Mouse (Mus musculus): ENCODE results near the gene Sptbn1. TPM values are rescaled to one million over a fixed set of nuclear protein-coding genes. Genes with fewer than 3 reads are reported as not detected.

Sptbn1 gene
- 100 to 1,000 TPM; 564 to 576 TPM for total RNA-seq (2021)
- long read RNA-seq, experiment 1, full-length matches to known transcripts = 37 of 145 reads
- long read RNA-seq, experiment 1, partial matches to known transcripts = 98 of 145 reads
- long read RNA-seq, experiment 1, other reads (novel, unspliced or antisense) = 10 of 145 reads
- long read RNA-seq, experiment 2, full-length matches to known transcripts = 72 of 239 reads
- long read RNA-seq, experiment 2, partial matches to known transcripts = 131 of 239 reads
- long read RNA-seq, experiment 2, other reads (novel, unspliced or antisense) = 36 of 239 reads

- TF ChIP-seq CTCF (conservative IDR thresholded peaks at IDR 0.05) = 0 out of 2 replicates have a peak, but pooled peaks have one; percentile 7
- DNase-seq (ENCODE audit: low spot score in 2 of 2) = peak; percentile 87
- peak within 1 kb of the TSS; percentile 99 for H3K27ac ChIP-seq
- peak within 1 kb of the TSS; percentile 94 for H3K4me3 ChIP-seq
Measured at GRCm38 (mm10) chr11:30267892-30268647, at the start of gene Sptbn1. Sptbn1 (minus strand) TSS chr11:30268175.

DNA sequence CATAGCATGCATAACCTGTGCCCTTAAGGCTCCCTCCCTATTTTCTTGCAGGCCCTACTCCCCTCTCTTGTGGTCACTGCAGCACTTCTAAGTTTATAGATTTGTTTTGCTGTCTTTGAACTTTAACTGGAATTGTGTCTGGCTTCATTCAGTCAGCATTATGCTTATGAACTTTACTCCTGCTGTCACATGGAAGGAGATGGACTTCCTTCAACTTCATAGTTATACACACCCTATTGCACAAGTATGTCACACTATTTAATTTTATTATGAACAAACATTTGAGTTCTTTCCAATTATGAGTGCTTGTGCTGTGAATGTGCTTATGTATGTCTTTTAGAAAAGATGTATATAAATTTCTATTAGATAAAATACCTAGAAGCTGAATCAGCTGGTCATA, 26.3 kb upstream of the Sptbn1 start:
- Histone ChIP-seq H3K4me3 (no peak overlapping the region), H3K27ac (no peak overlapping the region)
- no peak for TF ChIP-seq CTCF (conservative IDR thresholded peaks at IDR 0.05)
- no peak for DNase-seq (ENCODE audit: low spot score in 2 of 2)

GRCm38 (mm10) chr11:30292221-30293160, 24.5 kb upstream of the Sptbn1 start:
- no peak for DNase-seq (ENCODE audit: low spot score in 2 of 2)
- H3K4me3 ChIP-seq = no peak overlapping the region
- no peak for TF ChIP-seq CTCF (conservative IDR thresholded peaks at IDR 0.05)
- peak overlapping the region; percentile 72 for H3K27ac ChIP-seq

- no peak for DNase-seq (ENCODE audit: low spot score in 2 of 2)
- Histone ChIP-seq H3K27ac (peak overlapping the region; percentile 72), H3K4me3 (no peak overlapping the region)
- no peak for TF ChIP-seq CTCF (conservative IDR thresholded peaks at IDR 0.05)
Measured at GRCm38 (mm10) chr11:30291155-30291554, 23.2 kb upstream of the Sptbn1 start.

DNA sequence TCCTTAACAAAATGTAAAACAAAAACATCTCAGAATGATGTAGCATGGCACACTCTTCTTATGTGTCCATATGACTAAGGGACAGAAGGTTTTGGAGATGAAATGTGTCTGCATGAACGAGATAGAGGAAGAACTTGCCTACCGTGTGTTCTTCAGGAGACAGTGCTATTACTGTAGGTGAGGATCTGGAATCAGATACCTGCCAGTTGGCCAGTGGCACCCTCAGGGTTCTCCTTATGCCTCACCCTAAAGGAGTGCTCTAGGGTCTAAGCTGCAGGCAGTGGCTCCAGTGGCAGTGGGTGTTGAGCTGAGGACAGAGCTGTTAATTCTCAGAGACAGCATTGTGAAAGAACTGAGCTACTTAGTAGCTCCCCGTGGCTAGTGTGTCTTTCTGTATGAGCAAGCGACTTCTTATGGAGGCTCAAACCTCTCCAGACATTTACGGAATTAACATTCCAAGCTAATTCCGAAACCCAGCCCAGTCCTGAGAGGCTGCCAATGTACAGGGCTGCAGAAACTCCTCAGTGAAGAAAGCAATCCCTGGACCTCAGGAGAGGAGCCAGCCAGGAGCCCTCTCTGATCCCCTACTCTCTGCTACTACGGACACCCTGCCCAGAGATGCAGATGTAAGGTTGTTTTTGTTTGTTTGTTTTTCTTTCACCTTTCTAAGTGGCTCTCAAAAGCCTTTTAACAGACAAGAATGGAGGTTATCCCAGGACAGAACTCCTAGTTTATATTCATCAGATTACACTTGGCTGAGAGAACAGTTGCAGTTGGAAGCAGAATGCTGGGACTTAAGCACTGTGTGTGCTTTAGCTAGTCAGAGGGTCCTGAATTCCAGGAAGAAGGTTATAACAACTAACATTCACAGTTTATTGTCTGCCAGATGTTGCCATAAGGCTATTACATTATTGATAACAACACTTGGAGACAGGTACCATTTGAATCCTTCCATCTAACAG, 21.8 kb upstream of the Sptbn1 start:
- Histone ChIP-seq H3K27ac (peak overlapping the region; percentile 72), H3K4me3 (no peak overlapping the region; the same call in 1 of the 2 replicates)
- no peak for TF ChIP-seq CTCF (conservative IDR thresholded peaks at IDR 0.05)
- no peak for DNase-seq (ENCODE audit: low spot score in 2 of 2)

- Histone ChIP-seq H3K27ac (0 out of 2 replicates have a peak overlapping the region, but pooled peaks have one; percentile 9), H3K4me3 (no peak overlapping the region)
- no peak for DNase-seq (ENCODE audit: low spot score in 2 of 2)
- TF ChIP-seq CTCF (conservative IDR thresholded peaks at IDR 0.05) = no peak
Measured at GRCm38 (mm10) chr11:30288075-30288474, 20.1 kb upstream of the Sptbn1 start.

- no peak for DNase-seq (ENCODE audit: low spot score in 2 of 2)
- H3K4me3 ChIP-seq = no peak overlapping the region
- TF ChIP-seq CTCF (conservative IDR thresholded peaks at IDR 0.05) = no peak
- peak overlapping the region; percentile 23; the same call in 1 of the 2 replicates for H3K27ac ChIP-seq
Measured at GRCm38 (mm10) chr11:30283710-30284109, 15.7 kb upstream of the Sptbn1 start.

DNA sequence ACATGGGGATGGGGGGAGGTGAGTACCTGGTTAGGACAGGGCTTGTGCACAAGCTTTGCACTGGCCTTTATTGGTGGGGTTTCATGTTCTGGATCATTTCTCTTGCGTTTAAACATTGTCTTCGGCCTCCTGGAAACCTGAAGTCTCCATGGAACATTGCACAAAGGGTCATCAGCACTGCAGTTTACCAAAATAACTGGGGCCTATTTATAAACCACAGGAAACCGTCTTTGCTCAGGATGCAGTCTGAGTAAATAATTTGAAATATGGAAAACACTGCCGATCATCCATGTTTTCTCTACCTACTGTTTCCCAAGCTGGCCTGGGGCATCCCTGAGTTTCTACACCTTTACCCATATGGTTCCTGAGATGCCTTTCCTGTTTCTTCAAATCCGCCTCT, 13.1 kb upstream of the Sptbn1 start:
- no peak for TF ChIP-seq CTCF (conservative IDR thresholded peaks at IDR 0.05)
- no peak overlapping the region for H3K27ac ChIP-seq
- no peak for DNase-seq (ENCODE audit: low spot score in 2 of 2)
- H3K4me3 ChIP-seq = no peak overlapping the region

DNA sequence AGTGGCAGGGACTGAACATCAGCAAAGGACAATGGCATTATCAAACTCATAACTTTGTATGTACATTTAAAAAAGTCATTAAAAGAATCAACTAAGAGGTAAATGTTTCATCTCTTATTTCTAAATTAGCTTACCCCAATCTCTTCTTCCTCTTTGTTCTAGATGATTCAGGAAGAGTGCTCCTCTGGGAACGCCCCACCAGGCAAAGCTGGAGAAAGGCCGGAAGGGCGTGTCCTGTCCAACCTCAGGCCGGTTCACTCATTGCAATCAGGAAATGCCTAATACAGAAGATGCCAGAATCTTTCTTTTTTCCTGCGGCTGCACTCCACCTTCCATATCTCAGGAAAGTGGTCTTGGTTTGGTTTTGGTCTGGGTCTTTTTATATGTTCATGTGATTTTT, 11.3 kb upstream of the Sptbn1 start:
- no peak for TF ChIP-seq CTCF (conservative IDR thresholded peaks at IDR 0.05)
- Histone ChIP-seq H3K4me3 (no peak overlapping the region), H3K27ac (peak overlapping the region; percentile 33; the same call in 1 of the 2 replicates)
- no peak for DNase-seq (ENCODE audit: low spot score in 2 of 2)

DNA sequence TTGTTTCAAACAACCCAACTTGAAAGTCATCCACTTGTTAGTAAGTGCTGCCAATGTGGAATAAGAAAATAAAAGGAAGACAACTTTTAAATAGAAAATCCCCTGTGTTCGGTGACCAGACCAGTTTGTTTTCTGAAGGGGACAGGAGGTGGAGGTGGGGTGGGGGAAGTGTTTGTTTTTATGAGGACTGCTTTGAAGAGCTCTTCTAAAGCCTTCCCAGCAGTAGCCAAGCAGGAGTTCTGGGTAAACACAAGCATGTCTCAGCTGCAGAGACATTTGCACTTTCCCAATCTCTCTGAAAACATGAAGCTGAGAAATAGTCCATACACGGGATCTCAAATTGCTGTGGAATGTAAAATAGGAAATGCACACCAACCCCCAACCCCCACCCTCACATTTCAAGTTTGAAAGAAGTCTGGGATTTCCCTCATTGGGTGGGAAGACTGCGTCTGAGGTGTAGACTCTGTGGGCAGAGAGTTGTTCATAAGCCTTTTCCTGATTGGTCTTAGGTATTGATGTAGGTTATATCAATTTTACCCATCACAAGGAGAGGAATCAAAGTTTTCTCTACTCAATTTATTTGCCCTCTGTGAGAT, 7.6 kb upstream of the Sptbn1 start:
- no peak for TF ChIP-seq CTCF (conservative IDR thresholded peaks at IDR 0.05)
- Histone ChIP-seq H3K27ac (peak overlapping the region; percentile 52), H3K4me3 (no peak overlapping the region)
- DNase-seq (ENCODE audit: low spot score in 2 of 2) = no peak

DNA sequence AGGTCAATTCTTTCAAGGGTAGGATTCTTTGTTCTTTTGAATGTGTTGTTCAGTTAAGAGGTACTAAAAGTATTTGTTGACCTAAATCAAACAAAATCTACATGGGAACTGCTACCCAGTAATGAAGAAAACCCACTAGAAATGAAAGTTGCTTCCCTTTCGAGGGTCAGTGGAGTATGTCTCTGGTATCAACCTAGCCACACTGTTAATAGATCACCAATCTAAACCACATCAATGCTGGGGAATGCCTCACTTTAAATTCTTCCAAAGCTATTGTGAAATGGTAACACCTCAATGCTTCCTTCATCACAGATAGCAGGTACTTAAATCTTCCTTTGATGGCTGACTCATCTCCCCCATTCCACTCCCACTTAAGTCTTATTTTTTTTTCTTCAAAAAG, 1.5 kb upstream of the Sptbn1 start:
- Histone ChIP-seq H3K27ac (peak overlapping the region; percentile 99), H3K4me3 (peak overlapping the region; percentile 94)
- TF ChIP-seq CTCF (conservative IDR thresholded peaks at IDR 0.05) = no peak
- DNase-seq (ENCODE audit: low spot score in 2 of 2) = no peak
